Mouse (Mus musculus): ENCODE measurements at regions not wholly inside any gene's neighbourhood (a gene's known extent, or its start where the extent isn't known, plus 50 kb on each side); places are given as distances from the start of the nearest gene placed in this dataset.
A peak's percentile ranks its signal among the peaks of the same experiment; 100 is the strongest.
"Not testable (repeated sequence)": the region's sequence is repeated elsewhere in the genome, so short reads cannot be mapped to it uniquely, and the experiment has no call there.

DNA sequence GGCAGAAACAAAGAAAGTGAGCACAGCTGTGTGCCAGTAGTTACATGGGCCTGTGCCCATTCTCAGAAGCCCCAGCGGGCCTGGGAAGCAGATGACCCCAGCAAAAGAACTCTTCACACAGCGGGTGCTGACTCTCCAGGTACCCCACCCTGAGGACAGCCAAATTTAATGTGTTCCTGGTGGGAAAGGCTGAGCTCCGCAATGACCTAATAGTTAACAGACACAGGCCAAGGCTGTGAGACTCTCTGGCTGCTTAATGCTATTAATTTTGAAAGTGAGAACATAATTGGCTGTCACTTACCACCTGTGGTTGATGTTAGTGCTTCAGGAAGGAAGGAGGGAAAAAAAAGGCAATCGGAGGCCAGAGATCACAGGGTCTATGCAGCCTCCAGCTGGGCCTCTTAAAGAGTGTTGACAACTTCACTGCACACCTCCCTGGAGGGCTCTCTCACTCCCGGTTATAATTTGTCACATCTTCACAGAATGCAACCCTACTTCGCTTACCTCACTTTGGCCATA, 691.5 kb downstream of the Rapgef2 start:
- H3K4me2 ChIP-seq: no peak overlapping the region
- H3K27ac ChIP-seq: no peak overlapping the region
- ATAC-seq (ENCODE audit: insufficient number of reproducible peaks, insufficient read depth, low FRiP score, low TSS enrichment, low read depth): no peak
- no peak overlapping the region for H3K4me3 ChIP-seq
- H3K9me3 ChIP-seq: no peaks in the 10 kb centered on the region
- H3K27me3 ChIP-seq: no peaks in the 10 kb centered on the region
- WGBS: 10% methylated on average over 6 of the region's 6 CpGs
- H3K36me3 ChIP-seq: no peaks in the 10 kb centered on the region
- H3K9ac ChIP-seq: no peak overlapping the region
- H3K4me1 ChIP-seq: peaks cover 10% of the 10 kb centered on the region

DNA sequence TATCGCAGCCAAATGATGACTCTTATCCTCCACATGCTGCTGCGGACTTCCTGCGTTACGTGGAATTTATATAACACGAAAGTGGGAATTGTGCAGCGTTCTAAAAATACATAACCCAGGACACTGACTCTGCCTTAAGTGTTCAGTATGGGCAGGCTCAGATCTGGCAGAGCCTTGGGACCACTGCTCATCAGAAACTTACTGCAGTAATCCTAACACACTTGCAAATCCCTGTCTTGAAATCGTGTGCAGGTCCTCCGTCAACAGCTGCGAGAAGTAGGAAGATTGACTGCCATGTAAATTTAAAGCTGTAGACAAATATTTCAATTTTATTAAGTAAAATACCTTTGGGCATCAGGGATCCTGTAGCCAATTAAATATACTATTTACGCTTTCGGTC, 692.0 kb downstream of the Rapgef2 start:
- 49% methylated on average over 11 of the region's 11 CpGs for WGBS
- no peak overlapping the region for H3K27ac ChIP-seq
- H3K4me2 ChIP-seq: no peak overlapping the region

DNA sequence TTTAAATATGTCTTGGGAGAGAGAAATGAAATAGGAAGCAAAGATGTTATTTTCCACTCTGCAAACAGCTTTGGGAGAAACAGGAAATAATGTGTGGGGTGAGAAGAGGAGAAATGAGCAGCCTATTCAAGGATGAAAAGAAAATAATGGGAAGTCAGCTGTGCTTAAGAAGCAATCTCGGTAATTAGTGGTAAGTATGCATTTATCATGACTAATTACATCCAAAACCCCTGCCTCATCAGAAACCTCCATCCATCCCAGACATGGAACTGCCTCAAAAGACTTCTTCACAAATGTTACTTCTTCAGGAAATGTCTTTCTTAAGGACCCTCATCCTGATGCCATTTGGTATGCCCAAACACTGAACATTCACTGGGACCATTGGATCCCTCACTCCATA, 699.7 kb downstream of the Rapgef2 start:
- no peak for ATAC-seq (ENCODE audit: insufficient number of reproducible peaks, insufficient read depth, low FRiP score, low TSS enrichment, low read depth)
- Histone ChIP-seq H3K9ac (no peak overlapping the region), H3K36me3 (no peaks in the 10 kb centered on the region), H3K27me3 (0 out of 2 replicates have a peak, but pooled peaks cover 2% of the 10 kb centered on the region), H3K9me3 (no peaks in the 10 kb centered on the region), H3K27ac (no peak overlapping the region), H3K4me2 (no peak overlapping the region), H3K4me1 (no peaks in the 10 kb centered on the region), H3K4me3 (no peak overlapping the region)
- 72% methylated on average over 1 of the region's 1 CpGs for WGBS

More for the DNA sequence above, 692.0 kb downstream of the Rapgef2 start:
- no peak for ATAC-seq (ENCODE audit: insufficient number of reproducible peaks, insufficient read depth, low FRiP score, low TSS enrichment, low read depth)
- Histone ChIP-seq H3K4me1 (peaks cover 10% of the 10 kb centered on the region), H3K9me3 (no peaks in the 10 kb centered on the region), H3K36me3 (no peaks in the 10 kb centered on the region), H3K27me3 (0 out of 2 replicates have a peak, but pooled peaks cover 2% of the 10 kb centered on the region), H3K4me3 (no peak overlapping the region), H3K9ac (no peak overlapping the region)

DNA sequence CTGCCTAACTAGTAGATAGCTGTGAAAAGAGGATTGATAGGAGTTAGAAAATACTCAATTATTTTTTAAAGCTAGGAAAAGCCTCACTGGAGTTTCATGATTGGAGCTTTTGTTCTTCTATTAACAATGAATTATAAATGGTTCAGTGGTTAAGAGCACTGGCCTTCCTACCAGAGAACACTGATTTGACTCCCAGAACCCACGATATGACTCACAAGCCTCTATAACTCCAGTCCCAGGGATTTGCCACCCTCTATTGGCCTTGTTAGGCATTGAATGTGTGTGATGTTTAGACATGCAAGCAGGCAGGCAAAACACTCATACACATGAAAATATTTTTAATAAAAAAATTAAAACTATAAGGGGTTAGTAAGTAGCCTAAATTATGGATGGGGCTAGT, 704.4 kb downstream of the Rapgef2 start:
- Histone ChIP-seq H3K4me1 (peaks cover 4% of the 10 kb centered on the region), H3K36me3 (no peaks in the 10 kb centered on the region), H3K9me3 (no peaks in the 10 kb centered on the region), H3K9ac (no peak overlapping the region), H3K4me2 (no peak overlapping the region), H3K27ac (no peak overlapping the region), H3K4me3 (no peak overlapping the region), H3K27me3 (no peaks in the 10 kb centered on the region)
- 19% methylated on average over 1 of the region's 1 CpGs for whole genome bisulfite sequencing
- ATAC-seq (ENCODE audit: insufficient number of reproducible peaks, insufficient read depth, low FRiP score, low TSS enrichment, low read depth): no peak

DNA sequence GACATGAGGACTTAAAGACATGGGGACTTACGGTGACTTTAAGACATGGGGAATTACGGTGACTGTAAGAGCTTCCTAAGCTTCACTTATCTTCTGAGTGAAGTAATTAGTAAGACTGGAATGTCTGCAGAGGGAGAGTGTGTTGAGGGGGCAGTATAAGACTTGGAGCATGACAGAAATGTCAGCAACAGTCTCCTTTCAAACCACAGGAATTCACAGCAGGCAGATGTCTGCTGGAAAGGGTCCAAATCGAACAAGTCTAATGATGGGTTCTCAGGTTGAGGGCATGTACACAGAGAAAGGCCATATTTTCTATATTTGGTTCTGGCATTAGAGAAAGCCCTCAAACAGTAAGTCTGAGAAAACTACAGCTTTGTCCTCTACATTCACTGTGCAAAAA, 705.2 kb downstream of the Rapgef2 start:
- Histone ChIP-seq H3K4me2 (no peak overlapping the region), H3K9ac (no peak overlapping the region), H3K36me3 (no peaks in the 10 kb centered on the region), H3K9me3 (no peaks in the 10 kb centered on the region), H3K4me1 (peaks cover 4% of the 10 kb centered on the region), H3K27me3 (no peaks in the 10 kb centered on the region), H3K4me3 (no peak overlapping the region), H3K27ac (no peak overlapping the region)
- ATAC-seq (ENCODE audit: insufficient number of reproducible peaks, insufficient read depth, low FRiP score, low TSS enrichment, low read depth): peak; percentile 77
- 33% methylated on average over 3 of the region's 3 CpGs for WGBS

DNA sequence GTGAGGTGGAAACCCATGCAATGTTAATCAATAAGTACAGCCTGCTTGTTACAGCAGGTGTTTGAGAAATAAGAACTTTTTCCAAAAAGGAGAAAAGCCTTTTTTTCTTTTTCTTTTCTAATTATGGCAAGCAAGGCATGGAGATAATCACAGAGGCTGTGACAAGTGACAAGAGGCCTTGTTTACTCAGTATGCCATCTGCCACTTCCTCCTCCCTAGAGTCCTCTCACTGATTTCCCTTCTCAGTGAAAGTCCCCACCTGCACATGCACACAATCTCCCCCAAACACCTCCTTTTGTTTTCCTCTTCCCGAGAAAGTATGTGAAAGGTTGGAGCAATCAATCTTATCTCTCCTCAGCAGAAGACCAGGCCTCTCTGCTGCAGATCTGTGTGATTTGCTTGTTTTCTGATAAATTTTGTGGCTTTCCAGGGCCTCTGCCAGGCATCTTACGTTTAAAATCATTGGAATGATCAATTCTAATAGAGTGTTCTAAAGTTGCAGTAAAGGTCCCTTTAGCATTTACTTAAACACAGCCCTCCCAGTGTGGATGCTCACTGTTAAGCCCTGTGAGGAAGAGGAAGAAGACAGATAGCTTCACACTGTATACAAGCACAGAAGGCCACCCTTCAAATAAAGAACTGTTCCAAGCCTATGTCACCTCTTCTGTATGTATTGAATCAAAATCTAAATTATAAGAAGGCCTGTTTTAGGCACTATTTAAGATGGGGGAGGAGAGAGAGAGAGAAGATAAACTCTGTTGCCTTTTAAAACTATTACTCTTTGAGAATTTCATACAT, 710.5 kb downstream of the Rapgef2 start:
- H3K4me3 ChIP-seq: no peak overlapping the region
- no peaks in the 10 kb centered on the region for H3K9me3 ChIP-seq
- no peak overlapping the region for H3K4me2 ChIP-seq
- no peaks in the 10 kb centered on the region for H3K36me3 ChIP-seq
- H3K9ac ChIP-seq: no peak overlapping the region
- WGBS: 34% methylated on average over 2 of the region's 2 CpGs
- no peak overlapping the region for H3K27ac ChIP-seq
- ATAC-seq (ENCODE audit: insufficient number of reproducible peaks, insufficient read depth, low FRiP score, low TSS enrichment, low read depth): no peak
- no peaks in the 10 kb centered on the region for H3K27me3 ChIP-seq
- H3K4me1 ChIP-seq: no peaks in the 10 kb centered on the region; the same call in 1 of the 2 replicates

DNA sequence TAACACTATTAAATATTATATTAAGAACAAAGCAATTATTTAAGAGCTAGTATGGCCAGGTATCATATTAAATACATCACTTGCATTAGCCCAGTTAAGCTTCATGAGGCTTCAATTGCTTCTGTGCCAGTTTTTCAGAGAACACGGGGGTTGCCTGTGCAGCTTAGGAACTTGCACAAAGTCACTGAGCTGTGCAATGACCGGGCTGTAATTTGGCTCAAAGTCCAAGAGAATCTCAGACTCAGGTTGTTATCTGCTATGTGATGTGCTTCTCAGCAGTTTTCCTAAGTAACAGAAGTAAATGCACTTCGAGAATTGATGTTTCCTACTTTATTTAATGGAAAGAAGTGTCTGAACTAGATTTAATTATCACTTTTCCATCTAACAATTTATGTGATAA, 711.5 kb downstream of the Rapgef2 start:
- no peaks in the 10 kb centered on the region for H3K9me3 ChIP-seq
- H3K4me3 ChIP-seq: no peak overlapping the region
- H3K27me3 ChIP-seq: no peaks in the 10 kb centered on the region
- no peak overlapping the region for H3K9ac ChIP-seq
- ATAC-seq (ENCODE audit: insufficient number of reproducible peaks, insufficient read depth, low FRiP score, low TSS enrichment, low read depth): no peak
- 72% methylated on average over 3 of the region's 3 CpGs for WGBS
- H3K27ac ChIP-seq: no peak overlapping the region
- no peak overlapping the region for H3K4me2 ChIP-seq
- H3K36me3 ChIP-seq: no peaks in the 10 kb centered on the region
- H3K4me1 ChIP-seq: no peaks in the 10 kb centered on the region

DNA sequence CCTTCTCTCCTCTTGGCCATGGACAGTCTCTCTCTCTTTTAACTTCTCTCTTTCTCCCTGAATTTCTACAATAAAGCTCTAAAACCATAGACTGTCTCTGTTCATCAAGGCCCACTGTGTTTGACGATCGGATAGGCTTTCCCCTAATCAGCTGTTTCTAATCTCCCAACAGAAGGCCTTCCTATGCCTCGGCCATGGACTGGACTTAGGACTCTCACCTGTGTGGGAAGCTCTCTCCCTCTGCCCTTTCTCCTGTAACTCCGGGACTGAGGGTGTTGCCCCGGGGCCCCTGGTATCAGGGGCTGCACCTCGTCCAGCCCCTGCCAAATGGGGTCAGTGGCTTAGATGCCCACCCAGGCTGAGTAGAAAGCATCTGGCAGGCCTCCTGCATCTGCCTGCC, 713.0 kb downstream of the Rapgef2 start:
- ATAC-seq (ENCODE audit: insufficient number of reproducible peaks, insufficient read depth, low FRiP score, low TSS enrichment, low read depth): no peak
- Histone ChIP-seq H3K9me3 (no peaks in the 10 kb centered on the region), H3K36me3 (no peaks in the 10 kb centered on the region), H3K9ac (no peak overlapping the region), H3K4me3 (no peak overlapping the region), H3K4me2 (no peak overlapping the region), H3K27me3 (no peaks in the 10 kb centered on the region), H3K27ac (no peak overlapping the region), H3K4me1 (no peaks in the 10 kb centered on the region)
- WGBS: 88% methylated on average over 6 of the region's 6 CpGs

DNA sequence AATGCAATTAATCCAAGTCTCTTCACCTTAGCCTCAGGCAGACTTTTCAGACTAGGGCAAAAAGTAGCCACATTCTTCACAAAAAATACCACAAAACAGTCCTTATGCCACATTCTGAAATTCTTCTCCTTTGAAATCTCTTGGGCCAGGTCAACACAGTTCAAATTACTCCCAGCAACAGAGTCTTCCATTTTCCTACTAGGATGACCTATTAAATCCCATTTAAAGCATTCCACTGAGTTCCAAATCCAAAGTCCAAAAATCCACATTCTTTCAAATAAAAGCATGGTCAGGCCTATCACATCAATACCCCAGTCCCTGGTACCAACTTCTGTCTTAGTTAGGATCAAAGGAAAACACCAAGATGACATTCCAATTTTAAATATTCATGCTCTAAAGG, 721.4 kb downstream of the Rapgef2 start:
- H3K27me3 ChIP-seq; H3K36me3 ChIP-seq; ATAC-seq (ENCODE audit: insufficient number of reproducible peaks, insufficient read depth, low FRiP score, low TSS enrichment, low read depth); H3K9ac ChIP-seq; H3K4me2 ChIP-seq; H3K9me3 ChIP-seq; H3K27ac ChIP-seq; H3K4me3 ChIP-seq; H3K4me1 ChIP-seq: not testable (repeated sequence)
